Mouse (Mus musculus) lung, postnatal 0 days (tissue): ENCODE data around the gene Nfia.

Experiments used
- CTCF ChIP-seq: IDR thresholded peaks from 2 replicates; pipeline ENCODE4 v1.5.1; 2016; ENCODE audit warnings: antibody characterized with exemption, mild to moderate bottlenecking
- EP300 ChIP-seq: IDR thresholded peaks from 2 replicates; pipeline ENCODE4 v1.6.1; 2016; ENCODE audit warnings: antibody characterized with exemption, mild to moderate bottlenecking, control low read depth

- TF ChIP-seq EP300: no peak
- TF ChIP-seq CTCF: no peak
These were observed 171.8 kb downstream of the Nfia start for GRCm38 (mm10) chr4:97944309-97944708.
